Mouse (Mus musculus) heart, adult 2 months (tissue): ENCODE measurements around the gene Cuta.

ENCODE experiments used
- CTCF ChIP-seq: fragments of 200-600 bp; IDR thresholded peaks from 2 replicates; pipeline ENCODE4 v1.8.1; 2022; ENCODE audit warnings: antibody characterized with exemption, mild to moderate bottlenecking, moderate library complexity
- EP300 ChIP-seq: fragments of 200-500 bp; IDR thresholded peaks from 2 replicates; pipeline ENCODE4 v1.6.1; 2011; ENCODE audit warnings: low read depth, low read length, control low read depth; ENCODE audit not compliant: insufficient read depth
- POLR2A ChIP-seq: fragments of 200-500 bp; IDR thresholded peaks from 2 replicates; pipeline ENCODE4 v1.6.1; 2011; ENCODE audit warnings: mild to moderate bottlenecking, low read depth, low read length, control low read depth; ENCODE audit not compliant: insufficient read depth

DNA sequence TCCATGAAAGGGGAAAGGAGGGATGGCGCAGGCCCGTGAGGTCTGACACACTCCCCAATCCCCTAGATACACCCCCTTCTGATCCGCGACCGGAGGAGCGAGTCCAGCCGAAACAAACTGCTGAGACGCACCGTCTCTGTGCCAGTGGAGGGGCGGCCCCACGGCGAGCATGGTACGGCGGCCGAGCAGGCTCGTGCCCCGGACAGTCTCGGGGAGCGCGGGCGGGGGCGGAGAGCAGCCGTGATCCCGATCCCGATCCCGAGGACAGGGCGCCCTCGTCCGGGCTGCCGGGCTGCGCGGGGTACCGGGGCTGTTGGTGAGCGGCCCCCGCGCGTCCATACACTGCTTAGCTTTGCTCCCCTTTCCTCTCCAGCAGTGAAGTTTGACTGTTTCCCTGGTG, 7.2 kb upstream of the Cuta start:
- TF ChIP-seq POLR2A, result peak; percentile 54; the same call in 1 of the 2 replicates
- peak; percentile 67 for TF ChIP-seq CTCF
- no peak for TF ChIP-seq EP300
